30 mouse cellular contexts compared by ENCODE assay signal in genomic region chr5:100787527-100787926, GRCm38 (mm10). TPM values are rescaled to one million over a fixed set of nuclear protein-coding genes. Genes with fewer than 3 reads are reported as not detected.
"Had no signal": no experiment of that assay in that cellular context is flagged by ENCODE, and none has a peak within 500 bp of the region (broad histone marks: within the 10 kb centered on the region; RNA-seq: fewer than 3 reads in every experiment).

No protein-coding gene starts in this region.

- H3K9ac ChIP-seq: embryonic facial prominence, embryonic 12.5 days; embryonic facial prominence, embryonic 13.5 days; embryonic facial prominence, embryonic 15.5 days; forebrain, embryonic 12.5 days; forebrain, embryonic 13.5 days; forebrain, embryonic 15.5 days; forebrain, postnatal 0 days had no signal

- DNase-seq: cerebellum, adult 2 months; cerebellum, adult 8-10 months; cerebellum, adult 9-10 months; cerebellum, adult 9-11 months; cerebellum, postnatal 10 days; cerebellum, postnatal 14 days; cerebellum, postnatal 25 days; cerebellum, postnatal 36 days; embryo, embryonic 11 days; forebrain, postnatal 0 days; gastrocnemius, adult 2 months; gastrocnemius, postnatal 10 days; gastrocnemius, postnatal 14 days; gastrocnemius, postnatal 25 days; gastrocnemius, postnatal 36 days; heart, adult 18-20 months; heart, adult 2 months had no signal

- ATAC-seq: forebrain, embryonic 13.5 days; forebrain, embryonic 14.5 days; forebrain, embryonic 15.5 days; forebrain, embryonic 16.5 days; forebrain, postnatal 0 days had no signal

- H3K27ac ChIP-seq: embryonic facial prominence, embryonic 10.5 days; embryonic facial prominence, embryonic 12.5 days; embryonic facial prominence, embryonic 13.5 days; embryonic facial prominence, embryonic 15.5 days; forebrain, embryonic 10.5 days; forebrain, embryonic 12.5 days; forebrain, embryonic 13.5 days; forebrain, embryonic 15.5 days; gastrocnemius, adult 2 months; heart, adult 2 months had no signal

- H3K4me3 ChIP-seq: embryonic facial prominence, embryonic 10.5 days; embryonic facial prominence, embryonic 12.5 days; embryonic facial prominence, embryonic 13.5 days; embryonic facial prominence, embryonic 15.5 days; erythroblast, embryonic 14.5 days; forebrain, embryonic 10.5 days; forebrain, embryonic 12.5 days; forebrain, embryonic 13.5 days; forebrain, embryonic 15.5 days; gastrocnemius, adult 2 months; heart, adult 2 months had no signal

- H3K4me2 ChIP-seq: embryonic facial prominence, embryonic 12.5 days; embryonic facial prominence, embryonic 13.5 days; embryonic facial prominence, embryonic 15.5 days; forebrain, embryonic 12.5 days; forebrain, embryonic 13.5 days; forebrain, embryonic 15.5 days had no signal

- H3K9me3 ChIP-seq: embryonic facial prominence, embryonic 10.5 days; embryonic facial prominence, embryonic 12.5 days; embryonic facial prominence, embryonic 13.5 days; embryonic facial prominence, embryonic 15.5 days; forebrain, embryonic 10.5 days; forebrain, embryonic 12.5 days; forebrain, embryonic 13.5 days; forebrain, embryonic 15.5 days had no signal

- H3K4me1 ChIP-seq: embryonic facial prominence, embryonic 10.5 days; embryonic facial prominence, embryonic 12.5 days; embryonic facial prominence, embryonic 13.5 days; embryonic facial prominence, embryonic 15.5 days; forebrain, embryonic 10.5 days; forebrain, embryonic 12.5 days; forebrain, embryonic 13.5 days; forebrain, embryonic 15.5 days had no signal

- H3K27me3 ChIP-seq: embryonic facial prominence, embryonic 12.5 days; embryonic facial prominence, embryonic 13.5 days; embryonic facial prominence, embryonic 15.5 days; forebrain, embryonic 12.5 days; forebrain, embryonic 13.5 days; forebrain, embryonic 15.5 days had no signal

RNA-seq across cellular contexts. Expression of gene Gpat3, which starts 58.0 kb away (rescaled TPM):
- total RNA-seq: common myeloid progenitor, adult 5-6 weeks; granulocyte monocyte progenitor cell, adult 5-6 weeks had no signal
- polyA plus RNA-seq: erythroblast, embryonic 14.5 days had no signal
